Mouse (Mus musculus) spleen, postnatal 36 days (tissue): ENCODE measurements around the gene Maneal.
A peak's percentile ranks its signal among the peaks of the same experiment; 100 is the strongest.

Experiments used
- DNase-seq, 2 experiments: peaks; one replicate each; pipeline ENCODE4 v3.0.0; 2022; ENCODE audit warnings: low spot score in 2 of 2, mixed read lengths in 1 of 2

Gene Maneal

DNA sequence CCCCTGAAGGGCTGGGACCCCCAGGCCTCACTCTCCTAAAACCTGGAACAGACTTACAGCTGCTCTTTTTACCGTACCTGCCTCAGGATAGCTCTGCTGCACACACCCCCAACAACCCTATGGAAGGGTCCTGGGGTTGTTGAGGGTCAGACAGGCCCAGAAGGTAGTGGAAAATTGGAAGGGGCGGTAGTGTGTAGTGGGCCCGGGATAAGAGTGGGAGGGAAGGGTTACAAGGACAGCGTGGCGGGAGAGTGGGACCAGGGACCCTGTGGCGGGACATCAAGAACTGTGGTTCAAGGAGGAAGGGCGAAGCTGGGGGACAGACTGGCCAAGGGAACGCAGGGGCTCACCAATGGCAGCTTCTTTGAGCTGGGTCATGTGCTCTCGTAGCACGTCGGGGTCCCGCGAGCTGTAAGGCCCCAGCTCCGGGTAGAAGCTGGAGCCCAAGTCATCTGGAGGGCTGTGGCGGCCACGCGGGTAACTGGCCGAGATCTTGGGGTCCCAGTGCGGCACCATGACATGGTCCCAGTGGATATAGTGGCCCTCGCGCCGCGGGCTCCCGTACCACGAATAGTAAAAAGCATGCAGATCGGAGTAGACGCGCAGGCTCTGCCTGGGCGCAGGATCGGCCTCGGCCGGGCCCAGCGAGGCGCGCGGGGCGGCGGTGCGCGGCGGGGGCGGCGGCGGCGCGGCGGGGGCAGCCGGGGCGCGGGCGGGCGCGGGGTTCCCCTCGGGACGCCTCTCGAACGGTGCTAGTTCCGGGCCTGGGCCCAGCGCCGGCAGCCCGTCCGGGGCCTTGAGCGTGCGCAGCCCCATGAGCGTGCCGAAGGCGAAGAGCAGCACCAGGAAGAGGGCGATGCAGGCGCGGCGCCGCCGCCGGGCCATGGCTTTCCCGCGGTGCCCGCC, at the start of gene Maneal:
Gene Maneal, minus strand, starts transcription at position 889 of the 906 bp plus-strand sequence.
- no peak for DNase-seq

DNA sequence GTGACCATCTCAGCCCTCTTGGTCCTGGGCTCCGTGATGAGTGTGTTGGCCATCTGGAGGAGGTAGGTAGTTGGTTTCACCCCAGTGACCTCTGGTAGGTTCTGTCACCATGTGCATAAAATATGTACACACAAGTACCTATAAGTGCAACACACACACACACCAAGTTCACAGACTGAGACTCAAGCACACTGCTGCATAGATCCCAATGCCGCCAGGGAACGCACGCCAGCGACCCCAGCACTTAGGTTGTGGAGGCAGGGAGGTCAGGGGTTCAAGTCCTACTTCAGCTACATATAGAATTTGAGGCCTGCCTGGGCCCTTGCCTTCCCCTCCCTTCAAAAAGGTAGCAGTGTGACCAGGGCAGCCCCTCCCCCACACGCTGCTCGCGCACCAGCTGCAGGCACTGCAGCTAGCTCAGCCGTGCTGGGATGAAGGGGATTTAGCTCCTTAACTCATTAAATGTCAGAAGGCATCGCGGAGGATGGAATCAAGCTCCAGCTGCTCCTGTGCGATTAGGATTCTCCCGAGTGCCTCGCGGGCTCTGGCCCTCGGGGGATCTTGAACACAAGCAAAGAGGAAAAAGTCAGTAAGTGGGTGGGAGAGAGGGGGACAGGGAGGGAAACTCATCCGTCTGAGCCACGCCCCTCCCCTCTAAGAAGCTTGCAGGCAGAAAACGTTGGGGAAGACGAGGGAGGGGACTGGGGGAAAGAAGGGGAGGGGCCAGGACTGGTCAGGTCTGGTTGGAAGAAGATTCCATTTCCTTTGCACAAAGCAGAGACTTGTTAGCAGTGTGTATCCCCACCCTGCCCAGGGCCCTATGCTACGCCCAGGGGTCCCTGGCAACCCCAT, 44.2 kb upstream of the Maneal start:
- no peak for DNase-seq

DNA sequence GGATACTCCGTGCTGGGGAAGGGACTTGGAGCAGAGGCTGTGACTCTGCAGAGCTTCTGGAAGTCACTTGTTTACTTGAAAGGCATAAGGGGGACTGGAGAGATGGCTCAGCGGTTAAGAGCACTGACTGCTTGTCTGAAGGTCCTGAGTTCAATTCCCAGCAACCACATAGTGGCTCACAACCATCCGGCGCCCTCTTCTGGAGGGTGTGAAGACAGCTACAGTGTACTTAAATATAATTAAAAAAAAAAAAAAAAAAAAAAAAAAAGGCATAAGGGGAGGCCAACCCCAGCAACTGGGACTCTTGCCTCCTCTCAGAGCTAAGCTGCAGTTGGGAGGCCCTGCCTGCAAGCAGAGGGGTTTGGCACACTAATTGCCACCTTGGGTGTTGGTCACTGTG, 43.4 kb upstream of the Maneal start:
- no peak for DNase-seq

DNA sequence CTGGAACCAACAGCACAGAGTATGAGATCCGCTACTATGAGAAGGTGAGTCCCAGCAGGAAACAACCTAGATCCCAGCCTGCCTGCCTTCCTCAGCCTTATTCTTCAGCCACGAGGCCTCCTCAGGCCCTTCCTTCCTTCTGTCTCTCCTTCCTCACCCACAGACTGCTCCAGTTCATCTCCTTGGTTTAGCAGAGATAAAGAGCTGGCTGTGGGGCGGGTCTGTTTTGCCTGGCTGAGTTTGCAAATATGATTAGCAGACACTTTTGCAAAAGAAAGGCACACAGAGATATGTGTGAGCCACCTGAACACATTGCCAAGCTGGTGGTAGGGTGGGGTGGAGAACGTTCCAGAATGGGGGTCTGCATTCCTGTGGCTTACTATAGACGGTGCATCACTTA, 37.9 kb upstream of the Maneal start:
- no peak for DNase-seq

DNA sequence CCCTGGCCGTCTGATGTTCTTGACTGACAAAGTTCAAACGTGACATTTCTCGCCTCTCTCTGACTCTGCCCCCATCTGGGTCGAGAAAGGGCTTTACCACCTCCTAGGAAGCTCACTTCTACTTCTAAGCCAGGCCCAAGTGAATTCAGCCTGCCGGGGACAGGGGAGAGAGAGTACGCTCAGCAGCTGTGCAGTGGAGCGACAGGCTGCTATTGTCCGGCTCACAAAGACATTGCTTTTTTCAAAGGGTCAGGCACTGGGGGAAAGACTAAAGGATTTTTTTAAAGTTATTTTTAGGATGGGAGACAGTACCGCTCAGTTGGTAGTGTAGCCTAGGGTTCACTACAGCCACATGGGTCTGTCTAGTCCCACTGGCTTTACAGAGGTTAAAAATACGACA, 36.5 kb upstream of the Maneal start:
- DNase-seq: no peak

DNA sequence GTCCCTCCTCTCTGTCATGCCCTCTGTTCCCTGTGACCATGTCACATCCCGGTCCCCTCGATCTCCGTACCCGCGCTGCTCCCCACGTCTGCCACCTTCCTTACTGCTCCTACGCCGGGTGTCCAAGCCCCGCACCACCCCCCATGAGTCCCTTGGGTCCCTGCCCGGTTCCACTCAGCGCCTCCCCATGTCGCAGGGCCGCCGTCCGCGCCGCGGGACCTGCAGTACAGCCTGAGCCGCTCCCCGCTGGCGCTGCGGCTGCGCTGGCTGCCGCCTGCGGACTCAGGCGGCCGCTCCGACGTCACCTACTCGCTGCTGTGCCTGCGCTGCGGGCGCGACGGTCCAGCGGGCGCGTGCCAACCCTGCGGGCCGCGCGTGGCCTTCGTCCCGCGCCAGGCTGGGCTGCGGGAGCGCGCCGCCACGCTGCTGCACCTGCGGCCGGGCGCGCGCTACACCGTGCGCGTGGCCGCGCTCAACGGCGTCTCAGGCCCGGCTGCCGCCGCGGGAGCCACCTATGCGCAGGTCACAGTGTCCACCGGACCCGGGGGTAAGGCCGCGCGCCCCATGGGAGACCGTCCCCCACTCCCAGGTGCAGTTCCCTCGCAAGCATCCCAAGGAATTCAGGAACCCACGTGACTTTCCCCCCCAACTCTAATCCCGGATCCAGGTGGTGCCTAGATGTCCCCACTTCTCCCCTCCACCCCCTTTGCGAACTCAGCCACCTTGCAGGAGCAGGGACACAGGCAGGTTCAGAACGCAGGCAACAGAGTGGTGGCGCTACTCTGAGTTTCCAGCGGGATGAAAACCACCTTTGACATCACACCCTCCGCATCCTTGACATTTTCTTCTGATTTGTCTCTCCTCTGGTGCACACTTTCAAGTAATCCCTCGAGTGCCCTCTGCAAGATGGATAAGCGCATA, 32.8 kb upstream of the Maneal start:
- no peak for DNase-seq

DNA sequence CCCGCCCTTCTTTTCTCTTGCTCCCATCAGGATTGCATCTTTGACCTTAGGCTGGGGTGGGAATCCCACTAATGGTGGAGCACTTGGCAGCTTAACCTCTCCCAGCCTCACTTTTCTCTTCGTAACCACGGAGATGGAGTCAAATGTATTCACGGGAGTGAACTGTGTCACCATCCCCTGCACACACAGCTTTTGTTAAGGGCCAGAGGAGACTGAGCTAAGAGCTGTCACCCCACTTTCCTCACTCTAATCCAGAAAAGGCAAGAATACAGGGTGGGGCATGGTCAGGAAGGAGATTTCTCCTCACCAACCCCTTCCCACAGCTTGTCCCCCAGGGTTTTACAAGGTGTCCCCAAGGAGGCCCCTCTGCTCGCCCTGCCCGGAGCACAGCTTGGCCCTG, 31.8 kb upstream of the Maneal start:
- DNase-seq: no peak

DNA sequence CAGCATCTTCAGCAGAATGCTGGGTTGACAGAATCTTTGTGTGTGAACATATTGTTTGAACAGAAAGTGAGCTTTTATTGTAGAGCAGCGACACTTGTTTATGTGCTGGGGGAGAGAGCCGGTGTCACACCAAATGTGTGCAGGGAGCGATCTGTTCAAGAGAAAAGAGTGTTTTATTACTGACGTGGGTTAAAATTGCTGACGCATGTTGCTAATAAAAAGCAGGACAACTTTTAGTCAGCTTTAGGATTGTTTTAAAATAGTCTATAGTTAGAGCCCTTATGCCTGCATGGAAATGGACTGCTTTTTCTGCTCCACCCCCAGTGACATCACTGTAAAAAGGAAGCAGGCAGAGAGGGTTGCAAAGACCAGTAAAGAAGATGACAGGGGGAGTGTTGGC, 28.9 kb upstream of the Maneal start:
- DNase-seq: no peak

DNA sequence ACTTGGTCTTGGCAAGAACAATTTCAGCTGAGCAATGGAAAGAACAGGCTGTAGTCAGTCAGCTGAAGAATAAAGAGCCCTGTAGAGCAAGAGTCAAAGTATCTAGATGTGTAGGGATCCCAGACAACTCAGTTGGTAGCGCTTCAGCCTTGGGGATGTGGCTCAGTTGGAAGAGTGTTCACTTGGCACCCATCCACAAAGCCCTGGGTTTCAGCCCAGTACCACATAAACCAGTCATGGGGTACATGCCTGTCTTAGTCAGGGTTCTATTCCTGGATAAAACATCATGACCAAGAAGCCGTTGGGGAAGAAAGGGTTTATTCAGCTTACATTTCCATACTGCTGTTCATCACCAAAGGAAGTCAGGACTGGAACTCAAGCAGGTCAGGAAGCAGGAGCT, 28.0 kb upstream of the Maneal start:
- no peak for DNase-seq

DNA sequence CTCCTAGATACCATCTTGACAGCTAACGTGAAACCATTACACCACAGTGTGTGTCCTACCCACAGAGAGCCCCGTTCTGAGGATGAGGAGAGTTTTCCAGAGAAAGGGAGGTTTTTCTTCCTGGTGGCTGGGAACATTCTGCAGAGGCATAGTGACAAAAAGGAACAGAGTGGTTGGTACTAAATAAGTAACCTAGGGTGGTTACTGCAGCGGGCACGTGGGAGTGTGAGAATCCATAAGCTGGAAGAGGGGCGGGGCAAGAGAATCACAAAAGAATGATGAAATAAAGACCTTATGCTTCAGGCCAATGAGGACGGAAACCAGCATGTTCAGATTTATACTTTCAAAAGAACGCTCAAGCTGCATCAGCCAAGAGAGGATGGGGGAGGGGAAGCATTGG, 26.7 kb upstream of the Maneal start:
- no peak for DNase-seq

DNA sequence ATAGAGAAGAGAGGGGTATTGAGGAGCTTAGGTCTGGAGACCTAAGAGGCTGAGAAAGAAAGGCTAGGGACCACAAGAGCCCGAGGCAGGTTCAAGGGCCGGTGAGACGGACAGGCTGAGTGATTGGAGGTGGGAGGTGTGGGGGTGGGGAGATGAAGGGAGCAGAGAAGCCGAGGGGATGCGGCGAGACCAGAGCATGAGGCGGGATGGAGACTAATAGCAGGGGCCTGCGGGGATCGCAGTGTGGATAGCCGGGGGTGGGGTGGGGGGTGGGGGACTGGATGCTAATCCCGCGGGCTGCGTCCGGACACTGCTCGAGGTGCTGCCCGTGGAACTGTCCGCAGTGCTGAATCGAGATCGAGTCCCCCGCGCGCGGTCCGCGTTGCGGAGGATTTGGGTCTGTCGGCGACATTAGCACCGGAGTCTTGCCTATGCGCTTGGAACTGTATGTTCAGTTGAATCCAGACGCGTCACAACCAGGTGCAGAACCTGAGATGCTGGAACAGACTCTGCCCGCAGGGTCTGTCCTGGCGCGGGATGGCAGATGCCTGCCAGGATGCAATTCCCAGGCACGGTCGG, 20.3 kb upstream of the Maneal start:
- no peak for DNase-seq

DNA sequence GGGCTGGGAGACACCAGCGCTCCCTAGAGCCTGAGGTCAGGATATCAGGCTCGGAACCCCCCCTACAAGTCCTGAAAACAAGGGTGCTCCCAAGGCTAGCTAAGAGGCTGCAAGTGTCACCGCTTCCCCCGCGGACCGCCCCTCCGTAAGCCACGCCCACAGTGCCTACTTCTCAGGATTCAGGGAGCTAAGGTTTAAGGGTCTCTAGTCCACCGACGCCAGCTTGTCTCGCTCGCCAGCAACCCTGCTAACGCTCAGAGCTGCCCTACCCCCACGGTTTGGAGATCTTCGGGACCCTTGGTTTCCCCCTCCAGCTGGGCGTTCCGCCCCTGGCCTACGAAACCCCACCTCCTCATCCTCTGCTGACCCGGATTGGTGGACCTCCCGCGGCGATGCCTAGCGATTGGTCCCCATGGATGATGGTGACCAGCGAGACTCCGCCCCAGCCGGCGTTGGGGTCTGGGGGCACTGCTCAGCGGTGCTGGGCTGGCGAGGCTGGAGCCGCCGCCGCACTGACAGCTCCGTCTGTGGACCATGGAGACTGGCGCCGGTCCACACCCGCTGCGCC, 19.5 kb upstream of the Maneal start:
- DNase-seq: no peak

DNA sequence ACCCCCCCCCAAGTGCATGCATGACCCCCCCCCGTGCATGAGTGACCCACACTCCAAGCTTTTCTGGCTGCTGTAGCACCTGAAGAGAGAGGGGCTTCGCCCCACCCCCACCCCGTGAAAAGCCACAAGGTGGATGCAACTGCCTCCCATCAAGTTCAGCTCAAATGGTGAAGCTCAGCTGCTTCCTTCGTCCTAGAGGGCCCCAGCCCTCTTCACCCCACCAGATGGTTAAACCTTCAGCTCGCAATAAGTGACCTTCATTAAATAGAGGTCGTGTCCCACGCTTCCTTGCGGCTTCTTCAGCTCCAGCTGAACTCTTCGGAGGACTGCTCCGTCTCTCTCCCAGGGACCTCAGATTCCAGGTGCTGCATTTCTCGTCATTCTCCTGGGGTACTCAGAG, 18.6 kb upstream of the Maneal start, which contains the start of gene Epha10:
Gene Epha10, plus strand, starts transcription at position 301 of the 400 bp plus-strand sequence.
- DNase-seq: no peak

DNA sequence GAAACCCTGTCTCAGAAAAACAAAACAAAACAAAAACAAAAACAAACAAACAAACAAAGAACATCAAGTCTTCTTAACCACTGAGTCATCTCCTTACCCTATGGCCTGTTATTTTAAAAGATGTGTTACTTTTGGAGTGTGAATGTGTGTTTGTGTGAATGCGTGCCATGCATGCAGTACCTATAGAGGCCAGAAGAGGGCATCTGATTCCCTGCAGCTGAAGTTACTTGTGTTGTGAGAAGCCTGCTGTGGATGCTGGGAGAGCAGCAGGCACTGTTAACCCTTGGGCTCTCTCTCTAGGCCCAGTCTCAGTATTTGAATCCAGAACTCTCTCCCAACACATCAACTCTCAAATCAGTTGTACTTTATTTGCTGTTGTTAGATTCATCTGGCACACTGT, 10.7 kb upstream of the Maneal start:
- DNase-seq: no peak

DNA sequence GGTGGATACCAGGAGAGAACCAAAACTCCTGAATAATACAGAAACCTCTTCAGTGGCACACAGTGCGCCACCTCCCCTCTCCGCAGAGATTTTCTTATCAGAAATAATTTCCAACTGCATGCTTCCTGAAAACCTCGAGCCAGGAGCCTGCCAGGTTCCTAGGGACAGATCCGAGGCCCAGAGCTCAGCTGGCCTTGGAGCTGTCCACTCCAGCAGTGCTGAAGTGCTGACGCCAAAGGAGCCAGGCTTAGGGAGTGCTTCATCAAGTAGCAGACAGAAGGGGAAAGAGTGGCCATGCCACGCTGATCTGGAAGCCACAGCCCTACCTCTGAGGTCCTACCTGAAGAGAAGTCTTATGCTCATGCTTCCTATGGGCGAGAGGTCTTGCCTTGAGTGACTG, 1.5 kb downstream of the Maneal start:
- no peak for DNase-seq

DNA sequence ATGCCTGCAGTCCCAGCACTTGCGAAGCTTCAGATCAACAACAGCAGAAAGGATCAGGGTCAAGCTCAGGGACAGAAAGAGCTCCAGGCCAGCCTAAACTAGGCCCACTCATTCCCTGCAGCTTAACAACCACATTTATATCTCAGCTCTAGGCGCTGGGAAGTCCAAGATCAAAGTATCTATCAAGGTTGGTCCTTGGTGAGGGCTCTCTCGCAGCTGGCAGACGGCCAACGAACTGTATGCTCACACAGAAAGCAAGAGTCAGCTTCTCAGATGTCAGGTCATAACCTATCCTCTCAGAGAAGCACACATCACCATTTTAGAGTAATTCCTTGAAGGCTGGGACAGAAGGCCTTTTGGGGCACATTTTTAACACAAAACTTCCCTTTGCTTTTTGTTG, 3.6 kb downstream of the Maneal start:
- DNase-seq: no peak

DNA sequence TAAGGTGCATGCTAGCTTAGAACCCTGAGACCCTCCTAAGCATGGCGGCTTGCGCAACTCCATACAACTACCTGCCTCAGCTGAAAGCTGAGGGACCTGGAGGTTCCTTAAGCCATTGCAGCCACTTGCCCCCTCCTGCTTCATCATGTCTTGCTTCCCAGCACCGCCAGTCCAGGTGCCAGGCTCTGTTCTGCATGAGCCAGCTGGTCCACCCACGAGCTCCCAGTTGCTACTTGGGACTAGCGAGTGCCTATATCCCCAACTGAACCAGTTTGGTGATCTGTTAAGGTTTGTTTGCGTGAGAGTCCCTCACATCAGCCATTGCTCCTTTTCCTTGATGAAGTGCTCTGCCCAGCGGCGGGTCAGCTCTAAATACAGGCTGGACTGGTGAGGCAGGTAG, 5.7 kb downstream of the Maneal start:
- no peak for DNase-seq

DNA sequence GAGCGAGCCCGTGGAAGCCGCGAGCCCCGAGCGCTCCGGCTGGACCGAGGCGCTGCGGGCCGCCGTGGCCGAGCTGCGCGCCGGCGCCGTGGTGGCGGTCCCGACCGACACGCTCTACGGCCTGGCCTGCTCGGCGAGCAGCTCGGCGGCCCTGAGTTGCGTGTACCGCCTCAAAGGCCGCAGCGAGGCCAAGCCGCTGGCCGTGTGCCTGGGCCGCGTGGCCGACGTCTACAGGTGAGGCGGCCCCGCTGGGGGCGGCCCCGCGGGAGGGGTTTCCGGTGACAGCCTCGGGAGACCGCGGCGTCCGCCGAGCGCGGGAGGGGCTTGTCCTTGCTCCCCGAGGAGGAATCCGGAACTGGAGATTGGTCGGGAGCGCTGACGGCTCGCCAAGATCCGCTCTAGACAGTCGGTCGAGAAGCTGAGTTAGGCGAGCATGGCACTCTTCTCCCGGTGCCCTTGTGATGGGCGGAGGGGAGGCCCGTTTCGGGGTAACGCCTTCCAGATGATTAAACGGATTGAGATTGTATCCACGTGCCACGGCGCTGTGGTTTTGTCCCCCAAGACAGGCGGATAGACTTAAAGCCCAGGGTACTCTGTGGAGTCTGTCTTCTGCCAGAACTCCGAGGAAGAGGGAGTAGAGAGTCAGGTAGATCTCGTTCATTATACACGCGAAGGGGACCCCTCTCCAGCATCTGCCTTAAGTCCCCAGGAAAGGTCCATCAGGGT, 10.9 kb downstream of the Maneal start, which contains the start of gene 1110065P20Rik:
Gene 1110065P20Rik, minus strand, starts transcription at position 264 of the 726 bp plus-strand sequence.
- DNase-seq: peak; percentile 67 to 71

DNA sequence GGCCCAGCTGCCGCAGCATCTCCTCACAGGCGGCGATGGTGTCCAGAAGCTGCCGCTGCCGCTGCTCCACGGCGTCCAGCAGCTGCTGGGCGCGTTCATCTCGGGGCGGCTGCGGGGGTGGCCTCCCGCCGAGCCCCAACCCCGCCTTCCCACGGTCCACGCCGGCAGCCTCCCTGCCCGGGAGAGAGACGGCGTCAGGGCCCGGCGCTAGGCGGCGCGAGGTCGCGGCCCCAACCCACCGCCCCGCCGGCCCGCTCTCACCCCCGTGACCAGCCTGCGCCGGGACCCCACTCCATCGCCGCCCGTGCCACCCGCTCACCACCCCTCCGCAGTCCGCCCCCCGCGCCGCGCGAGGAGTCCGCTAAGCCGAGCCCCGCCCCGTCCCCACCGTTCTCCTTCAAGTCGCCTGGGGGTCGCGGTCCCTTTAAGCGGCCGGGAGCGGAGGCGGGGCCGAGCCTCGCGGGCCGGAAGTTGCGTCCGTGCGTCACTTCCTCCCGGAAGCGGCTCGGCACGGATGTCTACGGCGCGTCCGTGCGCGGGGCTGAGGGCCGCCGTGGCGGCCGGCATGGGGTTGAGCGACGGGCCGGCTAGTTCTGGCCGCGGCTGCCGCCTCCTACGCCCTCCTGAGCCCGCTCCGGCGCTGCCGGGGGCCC, 11.6 kb downstream of the Maneal start, which contains the start of gene Yrdc:
Gene Yrdc, plus strand, starts transcription at position 419 of the 653 bp plus-strand sequence.
- DNase-seq: peak; percentile 90 to 91
